Mouse (Mus musculus) liver, embryonic 14.5 days (tissue): ENCODE results near the gene Arl4d. TPM values are rescaled to one million over a fixed set of nuclear protein-coding genes. Genes with fewer than 3 reads are reported as not detected.
A peak's percentile ranks its signal among the peaks of the same experiment; 100 is the strongest.
"Not testable (repeated sequence)": the region's sequence is repeated elsewhere in the genome, so short reads cannot be mapped to it uniquely, and the experiment has no call there.

Experiments
- ATAC-seq: fragments of 200-750 bp; cut with Nextera tagmentation; 2 replicates; pipeline ENCODE4 v1.8.0; 2017; ENCODE audit warnings: moderate number of reproducible peaks, mild to moderate bottlenecking, moderate library complexity; ENCODE audit not compliant: insufficient read depth
- DNase-seq, 3 experiments: peaks; one replicate each; pipeline ENCODE4 v3.0.0-alpha.2; 2012 to 2013; ENCODE audit warnings: low read depth in 3 of 3, low spot score in 3 of 3
- H3K27ac ChIP-seq: fragments of 300-500 bp; sonication (generic); 2 replicates; pipeline ENCODE4 v1.5.1; 2014; ENCODE audit warnings: moderate library complexity, mild to moderate bottlenecking, control low read depth, inconsistent platforms
- H3K27me3 ChIP-seq: fragments of 300-500 bp; sonication (generic); 2 replicates; pipeline ENCODE4 v1.6.1; 2014; ENCODE audit warnings: mild to moderate bottlenecking, low read length, moderate library complexity; ENCODE audit not compliant: control insufficient read depth, insufficient read depth
- H3K36me3 ChIP-seq: fragments of 300-500 bp; sonication (generic); replicated peaks from 2 replicates; pipeline ENCODE4 v1.6.1; 2014; ENCODE audit warnings: low read depth; ENCODE audit not compliant: control insufficient read depth, insufficient read depth
- H3K4me1 ChIP-seq, 2 experiments: fragments of 200-500 bp in 1 of 2; fragments of 300-500 bp in 1 of 2; sonication (generic) in 1 of 2; replicated peaks; 2 replicates each; pipeline ENCODE4 v1.6.1; 2012 to 2014; ENCODE audit warnings: antibody characterized with exemption in 1 of 2, inconsistent platforms in 1 of 2, low read length in 1 of 2; ENCODE audit not compliant: control insufficient read depth in 2 of 2, insufficient read depth in 2 of 2
- H3K4me2 ChIP-seq: fragments of 300-500 bp; sonication (generic); 2 replicates; pipeline ENCODE4 v1.6.1; 2014; ENCODE audit warnings: low read depth, mild to moderate bottlenecking, control low read depth, moderate library complexity
- H3K4me3 ChIP-seq, 2 experiments: fragments of 200-500 bp in 1 of 2; fragments of 300-500 bp in 1 of 2; sonication (generic) in 1 of 2; 2 replicates each; pipeline ENCODE4 v1.5.1; 2012 to 2014; ENCODE audit warnings: low read depth in 2 of 2, low read length in 2 of 2, mild to moderate bottlenecking in 2 of 2, control low read depth in 1 of 2, inconsistent platforms in 1 of 2, moderate library complexity in 1 of 2; ENCODE audit not compliant: insufficient read depth in 1 of 2
- H3K9ac ChIP-seq: fragments of 300-500 bp; sonication (generic); replicated peaks from 2 replicates; pipeline ENCODE4 v1.6.1; 2014; ENCODE audit warnings: mild to moderate bottlenecking, control low read depth, moderate library complexity
- H3K9me3 ChIP-seq: fragments of 300-500 bp; sonication (generic); 2 replicates; pipeline ENCODE4 v1.6.1; 2016; ENCODE audit warnings: low read length, mixed read lengths; ENCODE audit not compliant: control insufficient read depth
- CTCF ChIP-seq: IDR thresholded peaks from 2 replicates; pipeline ENCODE4 v1.5.1; 2016; ENCODE audit warnings: antibody characterized with exemption, low read depth, control low read depth
- EP300 ChIP-seq: IDR thresholded peaks from 2 replicates; pipeline ENCODE4 v1.6.1; 2016; ENCODE audit warnings: antibody characterized with exemption, low read depth
- WGBS: fragments of 180-500 bp; shearing (Covaris S2); extraction: QIAGEN DNeasy Blood & Tissue Kit; methylation state at CpG from one replicate; pipeline ENCODE4 v1.1.7; 2014; ENCODE audit not compliant: insufficient replicate concordance; 5-methylcytosine and 5-hydroxymethylcytosine counted together
- polyA plus RNA-seq, 2 experiments: library from polyadenylated mRNA; depleted of rRNA in 1 of 2; stranded (reverse) in 1 of 2; unstranded in 1 of 2; fragments of >200 nt; fragmentation: Nextera tagmentation in 1 of 2; extraction: Ambion mirVana in 1 of 2; gene quantifications; 2 replicates each; pipeline versions ENCODE4 v1.2.1 to v1.2.3; 2012 to 2014

Arl4d gene
- polyA plus RNA-seq, 2 experiments: 0.46 to 0.84 TPM

DNA sequence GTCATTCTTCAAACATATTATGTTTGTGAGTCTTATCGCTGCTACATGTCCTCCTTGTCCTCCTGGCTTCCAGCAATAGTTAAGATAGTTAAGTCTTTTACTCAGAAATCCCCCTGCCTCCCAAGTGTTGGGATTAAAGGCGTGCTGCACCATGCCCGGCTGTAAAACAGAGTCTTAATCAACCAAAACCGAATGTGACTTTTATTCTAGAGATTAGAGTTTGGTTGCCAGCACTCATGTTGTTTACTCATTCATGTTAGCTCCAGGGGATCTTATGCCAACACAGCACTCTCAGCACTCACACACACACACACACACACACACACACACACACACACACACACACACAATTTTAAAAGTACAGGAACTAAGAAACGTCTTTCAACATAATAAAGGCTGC is 22.4 kb upstream of the Arl4d start:
- H3K36me3 ChIP-seq: no peaks in the 10 kb centered on the region
- no peak overlapping the region for H3K4me2 ChIP-seq
- no peak for ATAC-seq
- no peaks in the 10 kb centered on the region for H3K9me3 ChIP-seq
- H3K4me3 ChIP-seq: no peak overlapping the region
- no peak overlapping the region; the same call in 1 of the 2 replicates for H3K27ac ChIP-seq
- DNase-seq: no peak
- H3K4me1 ChIP-seq: peaks cover 0 to 7% of the 10 kb centered on the region in 2 experiments; a peak in 1 of 4 replicates
- 40% methylated on average over 5 of the region's 5 CpGs for WGBS
- no peak overlapping the region for H3K9ac ChIP-seq
- TF ChIP-seq EP300 (no peak), CTCF (no peak)
- H3K27me3 ChIP-seq: peaks cover 4% of the 10 kb centered on the region

GRCm38 (mm10) chr11:101644591-101644990 is 20.8 kb upstream of the Arl4d start:
- Histone ChIP-seq H3K9ac (no peak overlapping the region), H3K27ac (peak overlapping the region; percentile 54), H3K4me1 (peaks cover 0 to 7% of the 10 kb centered on the region in 2 experiments; a peak in 1 of 4 replicates), H3K36me3 (no peaks in the 10 kb centered on the region), H3K27me3 (peaks cover 4% of the 10 kb centered on the region), H3K4me2 (peak overlapping the region; percentile 18; the same call in 1 of the 2 replicates), H3K9me3 (no peaks in the 10 kb centered on the region), H3K4me3 (no peak overlapping the region)
- TF ChIP-seq EP300: no peak
- no peak for TF ChIP-seq CTCF
- ATAC-seq: no peak
- DNase-seq: no peak
- WGBS: 54% methylated on average over 3 of the region's 3 CpGs

DNA sequence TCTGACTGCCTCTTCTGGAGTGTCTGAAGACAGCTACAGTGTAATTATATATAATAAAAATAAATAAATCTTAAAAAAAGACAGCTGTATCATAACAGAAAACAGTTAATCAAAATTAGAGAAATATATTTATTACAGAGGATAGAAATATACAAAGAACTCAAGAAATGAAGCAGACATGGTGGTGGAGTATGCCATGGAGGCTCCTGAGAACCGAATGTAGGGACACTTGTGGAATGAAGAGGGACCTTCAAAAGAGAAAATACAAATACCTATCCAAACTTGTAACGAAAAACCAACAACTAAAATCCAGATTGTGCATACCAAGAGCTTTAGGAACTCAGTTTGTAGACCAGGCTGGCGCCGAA is 20.3 kb upstream of the Arl4d start:
- ATAC-seq, H3K4me3 ChIP-seq, DNase-seq, H3K4me1 ChIP-seq, H3K27me3 ChIP-seq, H3K36me3 ChIP-seq, H3K9me3 ChIP-seq, H3K9ac ChIP-seq: not testable (repeated sequence)
- 0% methylated on average over 4 of the region's 4 CpGs for whole genome bisulfite sequencing
- Histone ChIP-seq H3K27ac (peak overlapping the region; percentile 54), H3K4me2 (peak overlapping the region; percentile 15; the same call in 1 of the 2 replicates)

DNA sequence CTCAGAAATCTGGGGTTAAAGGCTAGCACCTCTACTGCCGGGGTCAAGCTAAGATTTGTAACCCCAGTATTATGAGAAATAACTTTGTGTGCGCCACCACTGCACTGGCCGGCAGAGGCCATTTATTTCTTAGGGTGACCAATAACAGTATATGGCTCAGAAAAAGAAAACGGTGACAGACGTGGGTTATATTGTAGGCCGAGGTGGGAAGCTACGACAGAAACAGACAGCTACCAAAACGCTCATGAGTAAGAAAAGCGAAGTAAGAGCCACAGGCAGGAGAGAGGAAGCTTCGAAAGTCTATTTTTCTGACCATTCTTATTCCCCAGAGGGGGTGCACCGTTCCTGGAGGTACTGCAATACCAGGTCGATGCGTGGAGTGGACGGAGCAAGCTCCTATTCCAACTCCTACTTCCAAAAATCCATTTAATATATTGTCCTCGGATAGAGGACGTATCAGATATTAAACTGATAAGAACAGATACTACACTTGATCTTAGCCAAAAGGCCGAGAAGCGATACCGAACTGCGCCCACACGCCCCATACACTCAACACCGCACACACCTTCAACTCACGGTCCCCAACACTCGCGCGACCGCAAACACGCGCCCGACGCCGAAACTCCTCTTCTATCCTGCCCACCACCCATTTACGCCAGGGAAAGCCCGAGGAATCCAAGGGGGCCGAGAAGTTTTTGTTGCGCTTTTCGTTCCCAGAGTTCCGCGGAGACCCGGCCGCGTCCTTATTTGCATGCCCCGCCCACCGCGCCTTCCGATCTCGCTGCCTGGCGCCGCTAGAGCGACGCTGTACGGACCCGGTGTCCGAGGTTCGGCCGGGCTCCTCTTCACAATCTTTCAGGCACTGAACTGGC is 19.7 kb upstream of the Arl4d start:
- ATAC-seq: peak; percentile 78
- peak overlapping the region; percentile 75 for H3K27ac ChIP-seq
- peak in 2 of 3 experiments; percentile 63 to 64 for DNase-seq
- under 1% methylated on average over 41 of the region's 56 CpGs for WGBS
- TF ChIP-seq EP300: peak; percentile 27
- H3K4me3 ChIP-seq: peak overlapping the region; percentile 39 to 57; a peak in 3 of 4 replicates
- H3K4me1 ChIP-seq, H3K9me3 ChIP-seq, H3K36me3 ChIP-seq, H3K27me3 ChIP-seq: not testable (repeated sequence)
- H3K4me2 ChIP-seq: peak overlapping the region; percentile 63
- H3K9ac ChIP-seq: peak overlapping the region; percentile 77

GRCm38 (mm10) chr11:101646283-101646794 is 19.0 kb upstream of the Arl4d start:
- H3K36me3 ChIP-seq, H3K4me1 ChIP-seq, H3K9me3 ChIP-seq, DNase-seq, H3K27me3 ChIP-seq: not testable (repeated sequence)
- peak; percentile 0; the same call in 1 of the 2 replicates for ATAC-seq
- Histone ChIP-seq H3K4me2 (peak overlapping the region; percentile 63), H3K4me3 (peak overlapping the region; percentile 39 to 57; a peak in 3 of 4 replicates), H3K27ac (peak overlapping the region; percentile 75), H3K9ac (peak overlapping the region; percentile 77)
- 13% methylated on average over 15 of the region's 16 CpGs for WGBS

GRCm38 (mm10) chr11:101647093-101647492 is 18.2 kb upstream of the Arl4d start:
- H3K27ac ChIP-seq, H3K9me3 ChIP-seq, H3K4me1 ChIP-seq, H3K27me3 ChIP-seq, H3K36me3 ChIP-seq, DNase-seq, H3K9ac ChIP-seq, H3K4me3 ChIP-seq, H3K4me2 ChIP-seq, ATAC-seq: not testable (repeated sequence)
- WGBS: 80% methylated on average over 10 of the region's 10 CpGs
